Mouse (Mus musculus) olfactory bulb, adult 2 months (tissue): ENCODE data around the gene Mcu.

Source experiments
- CTCF ChIP-seq: fragments of 200-500 bp; IDR thresholded peaks from 2 replicates; pipeline ENCODE4 v1.5.1; 2012; ENCODE audit warnings: low read depth, mild to moderate bottlenecking, low read length, moderate library complexity; ENCODE audit not compliant: insufficient read depth
- POLR2A ChIP-seq: fragments of 200-500 bp; IDR thresholded peaks from 2 replicates; pipeline ENCODE4 v1.6.1; 2012; ENCODE audit warnings: mild to moderate bottlenecking, low read depth, low read length, moderate library complexity; ENCODE audit not compliant: insufficient read depth

GRCm38 (mm10) chr10:59636048-59636447 is 19.6 kb upstream of the Mcu start:
- TF ChIP-seq POLR2A (no peak), CTCF (no peak)
